Mouse (Mus musculus): Measurements from ENCODE around the gene Arhgap42. TPM values are rescaled to one million over a fixed set of nuclear protein-coding genes. Genes with fewer than 3 reads are reported as not detected.

The Arhgap42 gene
- polyA plus RNA-seq, 1 experiment from 2014 or later = 29.3 TPM

- Histone ChIP-seq H3K27me3 (ENCODE audit: control insufficient read depth, insufficient read depth, low read length) (no peaks in the 10 kb centered on the region), H3K27ac (ENCODE audit: low read depth, low read length) (no peak overlapping the region), H3K4me3 (ENCODE audit: low read depth, low read length) (no peak overlapping the region), H3K9ac (ENCODE audit: low read depth, low read length) (no peak overlapping the region), H3K36me3 (ENCODE audit: control insufficient read depth, insufficient read depth, low read length) (no peaks in the 10 kb centered on the region), H3K9me3 (ENCODE audit: control insufficient read depth, low read length) (no peaks in the 10 kb centered on the region), H3K4me1 (replicated peaks; ENCODE audit: control insufficient read depth, insufficient read depth, low read length) (no peaks in the 10 kb centered on the region), H3K4me2 (replicated peaks; ENCODE audit: low read depth, low read length) (no peak overlapping the region)
- 92% methylated on average over 3 of the region's 3 CpGs for WGBS
- ATAC-seq (ENCODE audit: low FRiP score) (no peak), DNase-seq (ENCODE audit: low spot score) (no peak)
These were observed 134.1 kb downstream of the Arhgap42 start for GRCm38 (mm10) chr9:9104761-9105160.

DNA sequence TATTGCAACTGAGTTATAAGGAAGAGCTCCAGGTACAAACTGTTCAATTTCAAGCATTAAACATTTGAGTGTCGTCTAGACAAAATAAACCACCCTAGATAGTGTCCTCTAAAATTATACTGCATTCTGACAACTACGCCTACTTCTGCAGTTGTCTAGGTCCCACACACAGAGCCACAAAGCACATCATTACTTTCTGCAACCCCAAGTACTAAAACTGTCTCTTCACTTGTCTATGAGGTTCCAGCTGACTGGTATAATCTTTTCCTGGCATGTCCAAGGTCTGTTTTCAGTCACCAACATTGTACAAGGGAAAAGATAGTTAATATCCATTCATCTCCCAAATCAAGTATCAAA is 136.8 kb downstream of the Arhgap42 start:
- Histone ChIP-seq H3K27ac (ENCODE audit: low read depth, low read length) (no peak overlapping the region), H3K36me3 (ENCODE audit: control insufficient read depth, insufficient read depth, low read length) (no peaks in the 10 kb centered on the region), H3K4me2 (replicated peaks; ENCODE audit: low read depth, low read length) (no peak overlapping the region), H3K9ac (ENCODE audit: low read depth, low read length) (no peak overlapping the region), H3K4me3 (ENCODE audit: low read depth, low read length) (no peak overlapping the region), H3K27me3 (ENCODE audit: control insufficient read depth, insufficient read depth, low read length) (no peaks in the 10 kb centered on the region), H3K4me1 (replicated peaks; ENCODE audit: control insufficient read depth, insufficient read depth, low read length) (no peaks in the 10 kb centered on the region), H3K9me3 (ENCODE audit: control insufficient read depth, low read length) (no peaks in the 10 kb centered on the region)
- 92% methylated on average over 2 of the region's 2 CpGs for WGBS
- DNase-seq (ENCODE audit: low spot score) (no peak), ATAC-seq (ENCODE audit: low FRiP score) (no peak)

- H3K4me3 ChIP-seq (ENCODE audit: low read depth, low read length) = no peak overlapping the region
- H3K9me3 ChIP-seq (ENCODE audit: control insufficient read depth, low read length) = no peaks in the 10 kb centered on the region
- no peaks in the 10 kb centered on the region for H3K27me3 ChIP-seq (ENCODE audit: control insufficient read depth, insufficient read depth, low read length)
- H3K36me3 ChIP-seq (ENCODE audit: control insufficient read depth, insufficient read depth, low read length) = no peaks in the 10 kb centered on the region
- no peak overlapping the region for H3K27ac ChIP-seq (ENCODE audit: low read depth, low read length)
- H3K4me1 ChIP-seq (replicated peaks; ENCODE audit: control insufficient read depth, insufficient read depth, low read length) = no peaks in the 10 kb centered on the region
- DNase-seq (ENCODE audit: low spot score) (no peak), ATAC-seq (ENCODE audit: low FRiP score) (no peak)
- no peak overlapping the region for H3K4me2 ChIP-seq (replicated peaks; ENCODE audit: low read depth, low read length)
- WGBS = 79% methylated on average over 12 of the region's 12 CpGs
- H3K9ac ChIP-seq (ENCODE audit: low read depth, low read length) = no peak overlapping the region
These were observed 137.3 kb downstream of the Arhgap42 start for GRCm38 (mm10) chr9:9101482-9102157.

- Histone ChIP-seq H3K9ac (ENCODE audit: low read depth, low read length) (no peak overlapping the region), H3K27me3 (ENCODE audit: control insufficient read depth, insufficient read depth, low read length) (no peaks in the 10 kb centered on the region), H3K36me3 (ENCODE audit: control insufficient read depth, insufficient read depth, low read length) (no peaks in the 10 kb centered on the region), H3K9me3 (ENCODE audit: control insufficient read depth, low read length) (no peaks in the 10 kb centered on the region), H3K4me1 (replicated peaks; ENCODE audit: control insufficient read depth, insufficient read depth, low read length) (no peaks in the 10 kb centered on the region), H3K4me2 (replicated peaks; ENCODE audit: low read depth, low read length) (no peak overlapping the region), H3K27ac (ENCODE audit: low read depth, low read length) (no peak overlapping the region), H3K4me3 (ENCODE audit: low read depth, low read length) (no peak overlapping the region)
- whole genome bisulfite sequencing = 92% methylated on average over 4 of the region's 4 CpGs
- ATAC-seq (ENCODE audit: low FRiP score) = no peak
- DNase-seq (ENCODE audit: low spot score) = no peak
These were observed 137.8 kb downstream of the Arhgap42 start for GRCm38 (mm10) chr9:9101055-9101454.

- Histone ChIP-seq H3K27me3 (ENCODE audit: control insufficient read depth, insufficient read depth, low read length) (no peaks in the 10 kb centered on the region), H3K9ac (ENCODE audit: low read depth, low read length) (no peak overlapping the region), H3K4me3 (ENCODE audit: low read depth, low read length) (no peak overlapping the region), H3K4me1 (replicated peaks; ENCODE audit: control insufficient read depth, insufficient read depth, low read length) (no peaks in the 10 kb centered on the region), H3K9me3 (ENCODE audit: control insufficient read depth, low read length) (no peaks in the 10 kb centered on the region), H3K36me3 (ENCODE audit: control insufficient read depth, insufficient read depth, low read length) (no peaks in the 10 kb centered on the region), H3K4me2 (replicated peaks; ENCODE audit: low read depth, low read length) (no peak overlapping the region), H3K27ac (ENCODE audit: low read depth, low read length) (no peak overlapping the region)
- ATAC-seq (ENCODE audit: low FRiP score) = no peak
- no peak for DNase-seq (ENCODE audit: low spot score)
- WGBS = 95% methylated on average over 4 of the region's 4 CpGs
These were observed 141.1 kb downstream of the Arhgap42 start for GRCm38 (mm10) chr9:9097835-9098234.

- no peak overlapping the region for H3K4me2 ChIP-seq (replicated peaks; ENCODE audit: low read depth, low read length)
- no peak for DNase-seq (ENCODE audit: low spot score)
- H3K9me3 ChIP-seq (ENCODE audit: control insufficient read depth, low read length) = no peaks in the 10 kb centered on the region
- no peaks in the 10 kb centered on the region for H3K36me3 ChIP-seq (ENCODE audit: control insufficient read depth, insufficient read depth, low read length)
- 89% methylated on average over 1 of the region's 1 CpGs for WGBS
- no peaks in the 10 kb centered on the region for H3K4me1 ChIP-seq (replicated peaks; ENCODE audit: control insufficient read depth, insufficient read depth, low read length)
- H3K9ac ChIP-seq (ENCODE audit: low read depth, low read length) = no peak overlapping the region
- H3K27me3 ChIP-seq (ENCODE audit: control insufficient read depth, insufficient read depth, low read length) = no peaks in the 10 kb centered on the region
- ATAC-seq (ENCODE audit: low FRiP score) = no peak
- no peak overlapping the region for H3K27ac ChIP-seq (ENCODE audit: low read depth, low read length)
- no peak overlapping the region for H3K4me3 ChIP-seq (ENCODE audit: low read depth, low read length)
These were observed 142.1 kb downstream of the Arhgap42 start for GRCm38 (mm10) chr9:9096761-9097160.

DNA sequence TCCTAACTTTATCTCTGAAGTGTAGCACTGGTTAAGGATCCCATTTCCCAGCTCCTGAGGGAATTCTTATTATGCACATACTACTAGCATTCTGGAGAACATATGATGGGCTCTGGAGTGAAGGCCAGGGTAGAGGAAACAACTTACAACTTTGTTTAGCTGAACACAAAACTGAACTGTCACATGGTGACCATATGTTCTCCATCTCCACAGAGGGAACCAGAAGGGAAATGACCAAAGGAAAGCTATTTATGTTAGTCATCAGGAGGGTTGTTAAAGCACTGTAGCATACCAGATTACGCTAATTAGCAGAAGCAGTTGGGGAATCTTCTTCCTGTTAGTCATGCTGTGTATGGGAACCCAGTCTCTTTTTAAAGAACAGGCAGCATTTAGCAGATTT is 145.8 kb downstream of the Arhgap42 start:
- H3K9ac ChIP-seq (ENCODE audit: low read depth, low read length) = no peak overlapping the region
- no peaks in the 10 kb centered on the region for H3K36me3 ChIP-seq (ENCODE audit: control insufficient read depth, insufficient read depth, low read length)
- H3K4me2 ChIP-seq (replicated peaks; ENCODE audit: low read depth, low read length) = no peak overlapping the region
- no peak overlapping the region for H3K27ac ChIP-seq (ENCODE audit: low read depth, low read length)
- no peaks in the 10 kb centered on the region for H3K27me3 ChIP-seq (ENCODE audit: control insufficient read depth, insufficient read depth, low read length)
- no peak overlapping the region for H3K4me3 ChIP-seq (ENCODE audit: low read depth, low read length)
- DNase-seq (ENCODE audit: low spot score) (no peak), ATAC-seq (ENCODE audit: low FRiP score) (no peak)
- 71% methylated on average over 1 of the region's 1 CpGs for WGBS
- H3K9me3 ChIP-seq (ENCODE audit: control insufficient read depth, low read length) = no peaks in the 10 kb centered on the region
- no peaks in the 10 kb centered on the region for H3K4me1 ChIP-seq (replicated peaks; ENCODE audit: control insufficient read depth, insufficient read depth, low read length)

GRCm38 (mm10) chr9:9083441-9083840 is 155.5 kb downstream of the Arhgap42 start:
- no peaks in the 10 kb centered on the region for H3K4me1 ChIP-seq (replicated peaks; ENCODE audit: control insufficient read depth, insufficient read depth, low read length)
- no peak overlapping the region for H3K9ac ChIP-seq (ENCODE audit: low read depth, low read length)
- H3K36me3 ChIP-seq (ENCODE audit: control insufficient read depth, insufficient read depth, low read length) = no peaks in the 10 kb centered on the region
- no peak overlapping the region for H3K4me2 ChIP-seq (replicated peaks; ENCODE audit: low read depth, low read length)
- ATAC-seq (ENCODE audit: low FRiP score) = no peak
- no peaks in the 10 kb centered on the region for H3K9me3 ChIP-seq (ENCODE audit: control insufficient read depth, low read length)
- WGBS = 77% methylated on average over 2 of the region's 2 CpGs
- H3K4me3 ChIP-seq (ENCODE audit: low read depth, low read length) = no peak overlapping the region
- DNase-seq (ENCODE audit: low spot score) = no peak
- H3K27ac ChIP-seq (ENCODE audit: low read depth, low read length) = no peak overlapping the region
- no peaks in the 10 kb centered on the region for H3K27me3 ChIP-seq (ENCODE audit: control insufficient read depth, insufficient read depth, low read length)

DNA sequence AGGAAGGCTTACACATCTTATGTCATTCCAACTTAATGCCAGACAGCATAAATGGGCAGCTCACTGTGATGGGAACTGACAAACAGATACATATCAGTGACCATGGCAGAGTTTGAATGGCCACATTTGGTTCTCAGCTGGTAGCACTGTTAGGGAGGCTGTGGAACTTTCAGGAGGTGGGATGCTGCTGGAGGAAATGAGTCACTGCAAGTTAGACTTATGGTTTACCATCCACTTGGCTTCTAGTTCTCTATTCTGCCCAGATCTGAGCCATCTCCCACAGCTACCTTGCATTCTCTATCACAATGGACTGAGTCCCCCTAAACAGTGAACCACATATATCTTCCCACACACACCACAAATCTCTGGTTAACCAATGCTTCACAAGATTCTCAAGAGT is 186.0 kb downstream of the Arhgap42 start:
- Histone ChIP-seq H3K27ac (ENCODE audit: low read depth, low read length) (no peak overlapping the region), H3K4me2 (replicated peaks; ENCODE audit: low read depth, low read length) (no peak overlapping the region), H3K9ac (ENCODE audit: low read depth, low read length) (no peak overlapping the region), H3K4me1 (replicated peaks; ENCODE audit: control insufficient read depth, insufficient read depth, low read length) (no peaks in the 10 kb centered on the region), H3K9me3 (ENCODE audit: control insufficient read depth, low read length) (no peaks in the 10 kb centered on the region), H3K36me3 (ENCODE audit: control insufficient read depth, insufficient read depth, low read length) (no peaks in the 10 kb centered on the region), H3K27me3 (ENCODE audit: control insufficient read depth, insufficient read depth, low read length) (no peaks in the 10 kb centered on the region), H3K4me3 (ENCODE audit: low read depth, low read length) (no peak overlapping the region)
- DNase-seq (ENCODE audit: low spot score) (no peak), ATAC-seq (ENCODE audit: low FRiP score) (no peak)

All from hindbrain, embryonic 11.5 days (tissue).